ENCODE assay signal across 16 mouse cellular contexts in genomic region chr2:32046009-32046408, GRCm38 (mm10). TPM values are rescaled to one million over a fixed set of nuclear protein-coding genes. Genes with fewer than 3 reads are reported as not detected.
A peak's percentile ranks its signal among the peaks of the same experiment; 100 is the strongest.
DNase-seq lines count a peak whose midpoint lies in the region; ATAC-seq and TF ChIP-seq lines count a peak whose summit lies in the region.
"Had no signal": no experiment of that assay in that cellular context is flagged by ENCODE, and none has a peak within 500 bp of the region (broad histone marks: within the 10 kb centered on the region; RNA-seq: fewer than 3 reads in every experiment).

No protein-coding gene starts in this region.

- peak; percentile 48; the same call in 1 of the 2 replicates for ATAC-seq in kidney, embryonic 14.5 days (ENCODE audit: low FRiP score, low TSS enrichment)
- no peak for ATAC-seq in kidney, embryonic 16.5 days (ENCODE audit: low FRiP score, low TSS enrichment)
- ATAC-seq in heart, embryonic 16.5 days (replicated peaks; ENCODE audit: extremely low read depth, insufficient read depth, low FRiP score): peak; percentile 71
- ATAC-seq: CD4-positive, CD25-positive, alpha-beta regulatory T cell, adult 4 months; forebrain, embryonic 15.5 days; hindbrain, embryonic 16.5 days; intestine, postnatal 0 days; liver, postnatal 0 days had no signal

- H3K9me3 ChIP-seq in kidney, embryonic 14.5 days (ENCODE audit: control insufficient read depth, low read length): no peaks in the 10 kb centered on the region
- H3K9me3 ChIP-seq in kidney, embryonic 16.5 days (ENCODE audit: low read length): no peaks in the 10 kb centered on the region
- H3K9me3 ChIP-seq in heart, embryonic 16.5 days (replicated peaks; ENCODE audit: control insufficient read depth, low read length): no peaks in the 10 kb centered on the region
- no peaks in the 10 kb centered on the region for H3K9me3 ChIP-seq in forebrain, embryonic 10.5 days
- H3K9me3 ChIP-seq: embryonic facial prominence, embryonic 10.5 days; forebrain, embryonic 15.5 days; G1E; limb, embryonic 15.5 days had no signal

- H3K4me3 ChIP-seq in cerebellum, adult 2 months (replicated peaks; ENCODE audit: insufficient read depth, low read depth, low read length): no peak overlapping the region
- no peak overlapping the region for H3K4me3 ChIP-seq in kidney, embryonic 14.5 days (ENCODE audit: low read length)
- no peak overlapping the region for H3K4me3 ChIP-seq in kidney, embryonic 16.5 days (ENCODE audit: low read length)
- no peak overlapping the region for H3K4me3 ChIP-seq in heart, embryonic 16.5 days (ENCODE audit: low read length)
- no peak overlapping the region for H3K4me3 ChIP-seq in forebrain, embryonic 10.5 days
- H3K4me3 ChIP-seq: embryonic facial prominence, embryonic 10.5 days; forebrain, embryonic 15.5 days; limb, embryonic 15.5 days had no signal

- 43% methylated on average over 10 of the region's 10 CpGs for WGBS in cerebellum, adult 2 months
- WGBS in kidney, embryonic 14.5 days: 42% methylated on average over 10 of the region's 10 CpGs
- 56% methylated on average over 10 of the region's 10 CpGs for WGBS in kidney, embryonic 16.5 days
- 59% methylated on average over 10 of the region's 10 CpGs for WGBS in heart, embryonic 16.5 days
- WGBS in forebrain, embryonic 10.5 days: 94% methylated on average over 10 of the region's 10 CpGs

- peaks cover 12% of the 10 kb centered on the region for H3K4me1 ChIP-seq in cerebellum, adult 2 months (ENCODE audit: control insufficient read depth, insufficient read depth, low read length)
- H3K4me1 ChIP-seq in kidney, embryonic 14.5 days (ENCODE audit: control insufficient read depth, insufficient read depth, low read length): 0 out of 2 replicates have a peak, but pooled peaks cover 3% of the 10 kb centered on the region
- peaks cover 3% of the 10 kb centered on the region; the same call in 1 of the 2 replicates for H3K4me1 ChIP-seq in kidney, embryonic 16.5 days (ENCODE audit: insufficient read depth, low read length)
- peaks cover 43% of the 10 kb centered on the region for H3K4me1 ChIP-seq in heart, embryonic 16.5 days (ENCODE audit: control insufficient read depth, insufficient read depth, low read length)
- no peaks in the 10 kb centered on the region for H3K4me1 ChIP-seq in forebrain, embryonic 10.5 days
- H3K4me1 ChIP-seq: embryonic facial prominence, embryonic 10.5 days; forebrain, embryonic 15.5 days had no signal

- H3K27ac ChIP-seq in cerebellum, adult 2 months (ENCODE audit: insufficient read depth, low read length): no peak overlapping the region
- H3K27ac ChIP-seq in kidney, embryonic 14.5 days (ENCODE audit: low read depth, low read length): no peak overlapping the region
- no peak overlapping the region for H3K27ac ChIP-seq in kidney, embryonic 16.5 days (ENCODE audit: low read length)
- H3K27ac ChIP-seq in heart, embryonic 16.5 days (ENCODE audit: low read length): peak overlapping the region; percentile 71
- no peak overlapping the region for H3K27ac ChIP-seq in forebrain, embryonic 10.5 days
- H3K27ac ChIP-seq: embryonic facial prominence, embryonic 10.5 days; forebrain, embryonic 15.5 days; limb, embryonic 15.5 days had no signal

- TF ChIP-seq CTCF in cerebellum, adult 2 months (IDR thresholded peaks at IDR 0.05; ENCODE audit: borderline replicate concordance, insufficient read depth, low read depth, low read length): no peak

- H3K9ac ChIP-seq in kidney, embryonic 14.5 days (ENCODE audit: low read depth, low read length): no peak overlapping the region
- H3K9ac ChIP-seq in kidney, embryonic 16.5 days (replicated peaks; ENCODE audit: low read length): no peak overlapping the region
- H3K9ac ChIP-seq in heart, embryonic 16.5 days (ENCODE audit: low read length): no peak overlapping the region
- H3K9ac ChIP-seq: forebrain, embryonic 15.5 days; limb, embryonic 15.5 days; liver, postnatal 0 days had no signal

- no peak for TF ChIP-seq POLR2A in cerebellum, adult 2 months (IDR thresholded peaks at IDR 0.05; ENCODE audit: borderline replicate concordance, insufficient read depth, low read length)

- peak; percentile 34 to 37 for DNase-seq in cerebellum, adult 2 months
- DNase-seq in cerebellum, adult 9-11 months: no peak
- peak; percentile 59 to 73 for DNase-seq in thymus, postnatal 36 days
- DNase-seq in forebrain, embryonic 10.5 days (ENCODE audit: extremely low spot score, low spot score): no peak
- no peak for DNase-seq in natural killer cell, adult 2 months (ENCODE audit: low spot score in 2 of 2)
- DNase-seq: liver, postnatal 0 days had no signal

- H3K36me3 ChIP-seq in kidney, embryonic 14.5 days (ENCODE audit: control insufficient read depth, insufficient read depth, low read length): peaks cover 75% of the 10 kb centered on the region
- peaks cover 54% of the 10 kb centered on the region for H3K36me3 ChIP-seq in kidney, embryonic 16.5 days (ENCODE audit: insufficient read depth, low read length)
- peaks cover 31% of the 10 kb centered on the region for H3K36me3 ChIP-seq in heart, embryonic 16.5 days (ENCODE audit: control insufficient read depth, insufficient read depth)
- peaks cover 96% of the 10 kb centered on the region for H3K36me3 ChIP-seq in forebrain, embryonic 10.5 days (replicated peaks)

- no peak overlapping the region for H3K4me2 ChIP-seq in kidney, embryonic 14.5 days (replicated peaks; ENCODE audit: low read depth, low read length)
- no peak overlapping the region for H3K4me2 ChIP-seq in kidney, embryonic 16.5 days (replicated peaks; ENCODE audit: low read depth, low read length)
- no peak overlapping the region for H3K4me2 ChIP-seq in heart, embryonic 16.5 days (ENCODE audit: low read depth, low read length)
- H3K4me2 ChIP-seq: forebrain, embryonic 15.5 days; limb, embryonic 15.5 days had no signal

- no peaks in the 10 kb centered on the region for H3K27me3 ChIP-seq in cerebellum, adult 2 months (ENCODE audit: control insufficient read depth, insufficient read depth, low read length)
- H3K27me3 ChIP-seq in kidney, embryonic 14.5 days (ENCODE audit: control insufficient read depth, insufficient read depth, low read length): no peaks in the 10 kb centered on the region
- H3K27me3 ChIP-seq in kidney, embryonic 16.5 days (ENCODE audit: insufficient read depth, low read length): no peaks in the 10 kb centered on the region
- no peaks in the 10 kb centered on the region for H3K27me3 ChIP-seq in heart, embryonic 16.5 days (ENCODE audit: control insufficient read depth, insufficient read depth, low read length)
- H3K27me3 ChIP-seq in forebrain, embryonic 10.5 days (ENCODE audit: poor library complexity, severe bottlenecking): no peaks in the 10 kb centered on the region
- H3K27me3 ChIP-seq: forebrain, embryonic 15.5 days; limb, embryonic 15.5 days had no signal

RNA-seq across cellular contexts. Expression of gene Fam78a, which starts 38.6 kb away (rescaled TPM):
- 4.2 and 4.4 TPM in 2 replicates for polyA plus RNA-seq in cerebellum, adult 2 months (2012; rRNA removed)
- polyA plus RNA-seq in kidney, embryonic 14.5 days (2014; fragmentation: Nextera tagmentation; extraction: Ambion mirVana): 1.2 and 1.7 TPM in 2 replicates
- polyA plus RNA-seq in kidney, embryonic 16.5 days (2015; fragmentation: Nextera tagmentation; extraction: Ambion mirVana): 1.6 and 1.8 TPM in 2 replicates
- 27.6 and 30.1 TPM in 2 replicates for polyA plus RNA-seq in heart, embryonic 16.5 days (2015; fragmentation: Nextera tagmentation; extraction: Ambion mirVana)
- 1.3 and 1.5 TPM in 2 replicates for polyA plus RNA-seq in forebrain, embryonic 10.5 days (2016; fragmentation: Nextera tagmentation; extraction: Ambion mirVana)

RNA-seq across cellular contexts. Expression of gene Plpp7, which starts 49.3 kb away (rescaled TPM):
- polyA plus RNA-seq in cerebellum, adult 2 months (2012; rRNA removed): 41.3 and 45.0 TPM in 2 replicates
- 4.0 and 5.5 TPM in 2 replicates for polyA plus RNA-seq in kidney, embryonic 14.5 days (2014; fragmentation: Nextera tagmentation; extraction: Ambion mirVana)
- polyA plus RNA-seq in kidney, embryonic 16.5 days (2015; fragmentation: Nextera tagmentation; extraction: Ambion mirVana): 6.8 and 7.8 TPM in 2 replicates
- 19.7 and 21.4 TPM in 2 replicates for polyA plus RNA-seq in heart, embryonic 16.5 days (2015; fragmentation: Nextera tagmentation; extraction: Ambion mirVana)
- 4.8 and 5.3 TPM in 2 replicates for polyA plus RNA-seq in forebrain, embryonic 10.5 days (2016; fragmentation: Nextera tagmentation; extraction: Ambion mirVana)
- polyA plus RNA-seq: CD4-positive, CD25-positive, alpha-beta regulatory T cell, adult 4 months had no signal

Comparison
In these comparisons a context has a peak if more than half of its experiments do, and no peak if none do; other contexts are left out.
1. DNase-seq: peak in cerebellum, adult 2 months (2 of 2) and thymus, postnatal 36 days (2 of 2); none in cerebellum, adult 9-11 months (single experiment), forebrain, embryonic 10.5 days (single experiment) and natural killer cell, adult 2 months (0 of 2).